Mouse (Mus musculus): ENCODE measurements around the gene Kansl1. TPM values are rescaled to one million over a fixed set of nuclear protein-coding genes. Genes with fewer than 3 reads are reported as not detected.
"Not testable (repeated sequence)": the region's sequence is repeated elsewhere in the genome, so short reads cannot be mapped to it uniquely, and the experiment has no call there.

The Kansl1 gene
- total and polyA plus RNA-seq, 3 experiments, result 17.3 to 48.4 (median 24.7) TPM

DNA sequence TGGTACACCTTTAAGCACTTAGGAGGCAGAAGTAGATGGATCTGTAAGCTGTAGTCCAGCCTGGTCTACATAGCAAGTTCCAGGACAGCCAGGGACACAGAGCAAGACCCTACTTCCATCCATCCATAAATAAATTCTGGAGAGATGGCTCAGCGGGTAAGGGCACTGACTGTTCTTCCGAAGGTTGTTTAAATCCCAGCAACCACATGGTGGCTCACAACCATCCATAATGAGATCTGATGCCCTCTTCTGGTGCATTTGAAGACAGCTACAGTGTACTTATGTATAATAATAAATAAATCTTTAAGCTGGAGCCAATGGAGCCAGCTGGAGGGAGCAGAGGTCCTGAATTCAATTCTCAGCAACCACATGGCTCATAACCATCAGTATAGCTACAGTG lies 20.2 kb downstream of the Kansl1 start:
- H3K36me3 ChIP-seq (replicated peaks in 1 of 2; ENCODE audit: control insufficient read depth in 1 of 2, insufficient read depth in 1 of 2, low read length in 1 of 2), result peaks cover 0 to 43% of the 10 kb centered on the region in 2 experiments
- dilution Hi-C loops (cut with MboI; ENCODE audit: extremely low pct_ligation_motif_present, extremely low pct_unique_long_range_greater_than_20kb, low sequenced_read_pairs); DNase-seq (ENCODE audit: extremely low read depth); in situ Hi-C loops (cut with MboI; ENCODE audit: low pct_ligation_motif_present, low pct_unique_long_range_greater_than_20kb, low sequenced_read_pairs); H3K27ac ChIP-seq (ENCODE audit: insufficient read depth, low read depth); H3K9ac ChIP-seq (ENCODE audit: insufficient read depth, low read depth); H3K9me3 ChIP-seq (replicated peaks; ENCODE audit: low read length); H3K4me3 ChIP-seq (replicated peaks in 1 of 3; ENCODE audit: low read depth in 2 of 3, low read length in 2 of 3, poor library complexity in 1 of 3); H3K4me2 ChIP-seq (ENCODE audit: insufficient read depth, low read depth, poor library complexity, severe bottlenecking); H3K27me3 ChIP-seq (replicated peaks): not testable (repeated sequence)
- peaks cover 0 to 14% of the 10 kb centered on the region in 2 experiments; a peak in 1 of 4 replicates for H3K4me1 ChIP-seq (ENCODE audit: control insufficient read depth in 1 of 2, insufficient read depth in 2 of 2)
- H3K79me2 ChIP-seq (replicated peaks; ENCODE audit: control insufficient read depth, extremely low read depth, insufficient read depth, poor library complexity, severe bottlenecking), result peaks cover 33% of the 10 kb centered on the region
- peak in 1 of 2 experiments; percentile 71; a peak in 2 of 4 replicates for TF ChIP-seq CTCF (conservative IDR thresholded peaks at IDR 0.05 in 1 of 2, IDR thresholded peaks at IDR 0.05 in 1 of 2; ENCODE audit: low read depth in 2 of 2, low read length in 2 of 2)
- TF ChIP-seq SMC3 (IDR thresholded peaks at IDR 0.05; ENCODE audit: low read depth, low read length), result peak; percentile 41
- 0 out of 2 replicates have a peak, but pooled peaks have one; percentile 35 for TF ChIP-seq MYC (IDR thresholded peaks at IDR 0.05; ENCODE audit: low read depth, low read length)

DNA sequence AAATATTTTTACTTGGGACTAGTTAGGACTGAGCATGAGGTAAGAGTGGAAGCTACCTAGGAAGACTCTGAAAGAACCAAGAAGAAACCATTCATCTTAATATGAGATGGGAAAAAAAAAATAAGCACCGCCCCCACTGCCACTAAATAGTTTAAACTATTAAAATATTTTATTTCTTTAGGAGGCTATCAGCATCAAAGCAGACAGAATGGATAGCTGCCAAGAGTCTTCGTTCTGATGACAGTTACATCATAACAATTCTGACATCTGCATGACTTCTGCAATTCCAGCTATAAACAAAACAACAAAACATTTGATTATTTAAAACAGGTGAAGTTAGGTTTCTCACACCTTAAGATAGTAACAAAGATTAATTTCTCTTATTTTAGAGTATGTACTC lies 23.1 kb downstream of the Kansl1 start:
- no peak for DNase-seq (ENCODE audit: extremely low read depth)
- Histone ChIP-seq H3K4me3 (replicated peaks in 1 of 3; ENCODE audit: low read depth in 2 of 3, low read length in 2 of 3, poor library complexity in 1 of 3) (no peak overlapping the region), H3K9me3 (replicated peaks; ENCODE audit: low read length) (peaks cover 3% of the 10 kb centered on the region), H3K79me2 (replicated peaks; ENCODE audit: control insufficient read depth, extremely low read depth, insufficient read depth, poor library complexity, severe bottlenecking) (peaks cover 39% of the 10 kb centered on the region), H3K27me3 (replicated peaks) (no peaks in the 10 kb centered on the region), H3K36me3 (replicated peaks in 1 of 2; ENCODE audit: control insufficient read depth in 1 of 2, insufficient read depth in 1 of 2, low read length in 1 of 2) (peaks cover 0 to 28% of the 10 kb centered on the region in 2 experiments), H3K4me1 (ENCODE audit: control insufficient read depth in 1 of 2, insufficient read depth in 2 of 2) (peaks cover 0 to 14% of the 10 kb centered on the region in 2 experiments; a peak in 1 of 4 replicates), H3K4me2 (ENCODE audit: insufficient read depth, low read depth, poor library complexity, severe bottlenecking) (no peak overlapping the region), H3K27ac (ENCODE audit: insufficient read depth, low read depth) (no peak overlapping the region), H3K9ac (ENCODE audit: insufficient read depth, low read depth) (no peak overlapping the region)
- in situ Hi-C loops (cut with MboI; ENCODE audit: low pct_ligation_motif_present, low pct_unique_long_range_greater_than_20kb, low sequenced_read_pairs) (no loop called here), dilution Hi-C loops (cut with MboI; ENCODE audit: extremely low pct_ligation_motif_present, extremely low pct_unique_long_range_greater_than_20kb, low sequenced_read_pairs) (no loop called here)
- no peak for TF ChIP-seq USF2 (conservative IDR thresholded peaks at IDR 0.05; ENCODE audit: low read depth, low read length)
- no peak for TF ChIP-seq TCF12 (IDR thresholded peaks at IDR 0.05; ENCODE audit: low read depth, low read length)
- TF ChIP-seq ZNF384 (IDR thresholded peaks at IDR 0.05; ENCODE audit: low read depth, low read length), result no peak
- TF ChIP-seq MAX (IDR thresholded peaks at IDR 0.05; ENCODE audit: low read length), result no peak
- TF ChIP-seq RAD21 (IDR thresholded peaks at IDR 0.05; ENCODE audit: low read depth, low read length), result no peak
- no peak for TF ChIP-seq RCOR1 (conservative IDR thresholded peaks at IDR 0.05; ENCODE audit: low read depth, low read length)

DNA sequence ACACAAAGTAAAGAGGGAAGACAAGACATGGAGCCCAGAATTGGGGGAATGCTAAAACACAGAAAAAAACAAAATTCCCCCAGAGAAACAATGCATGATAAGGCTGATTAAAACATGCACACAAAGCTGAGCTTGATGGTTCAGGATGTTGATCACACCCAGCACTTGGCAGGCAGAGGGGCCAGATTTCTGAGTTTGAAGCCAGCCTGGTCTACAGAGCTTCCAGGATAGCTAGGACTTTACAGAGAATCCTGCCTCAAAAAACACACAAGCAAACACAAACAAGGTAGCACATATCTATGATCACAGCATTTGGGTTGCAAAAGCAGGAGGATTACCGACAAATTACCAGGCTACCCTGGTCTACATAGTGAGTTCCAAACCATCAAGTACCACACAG lies 23.6 kb downstream of the Kansl1 start:
- Histone ChIP-seq H3K27ac (ENCODE audit: insufficient read depth, low read depth) (no peak overlapping the region), H3K36me3 (replicated peaks in 1 of 2; ENCODE audit: control insufficient read depth in 1 of 2, insufficient read depth in 1 of 2, low read length in 1 of 2) (peaks cover 0 to 25% of the 10 kb centered on the region in 2 experiments), H3K9me3 (replicated peaks; ENCODE audit: low read length) (peaks cover 3% of the 10 kb centered on the region), H3K4me1 (ENCODE audit: control insufficient read depth in 1 of 2, insufficient read depth in 2 of 2) (peaks cover 0 to 14% of the 10 kb centered on the region in 2 experiments; a peak in 1 of 4 replicates), H3K4me3 (replicated peaks in 1 of 3; ENCODE audit: low read depth in 2 of 3, low read length in 2 of 3, poor library complexity in 1 of 3) (no peak overlapping the region), H3K9ac (ENCODE audit: insufficient read depth, low read depth) (no peak overlapping the region), H3K27me3 (replicated peaks) (no peaks in the 10 kb centered on the region), H3K4me2 (ENCODE audit: insufficient read depth, low read depth, poor library complexity, severe bottlenecking) (no peak overlapping the region), H3K79me2 (replicated peaks; ENCODE audit: control insufficient read depth, extremely low read depth, insufficient read depth, poor library complexity, severe bottlenecking) (peaks cover 42% of the 10 kb centered on the region)
- DNase-seq (ENCODE audit: extremely low read depth), result no peak
- no peak for TF ChIP-seq ZC3H11A (IDR thresholded peaks at IDR 0.05; ENCODE audit: low read depth, low read length)
- TF ChIP-seq UBTF (IDR thresholded peaks at IDR 0.05; ENCODE audit: low read depth, low read length), result no peak
- TF ChIP-seq CHD2 (IDR thresholded peaks at IDR 0.05; ENCODE audit: low read length), result no peak
- no peak for TF ChIP-seq JUN (IDR thresholded peaks at IDR 0.05; ENCODE audit: insufficient read depth, low read depth, low read length)
- TF ChIP-seq POLR2AphosphoS2 (IDR thresholded peaks at IDR 0.05; ENCODE audit: low read depth, low read length), result no peak
- in situ Hi-C loops (cut with MboI; ENCODE audit: low pct_ligation_motif_present, low pct_unique_long_range_greater_than_20kb, low sequenced_read_pairs) (no loop called here), dilution Hi-C loops (cut with MboI; ENCODE audit: extremely low pct_ligation_motif_present, extremely low pct_unique_long_range_greater_than_20kb, low sequenced_read_pairs) (no loop called here)

Data from CH12.LX (cell line).